Mouse (Mus musculus) 3T3-L1 (cell line): ENCODE results near the gene Nkain4.

Source experiments
- DNase-seq: peaks from one replicate; pipeline ENCODE4 v3.0.0-alpha.2; 2015; ENCODE audit warnings: low read depth, low spot score

Gene Nkain4

DNA sequence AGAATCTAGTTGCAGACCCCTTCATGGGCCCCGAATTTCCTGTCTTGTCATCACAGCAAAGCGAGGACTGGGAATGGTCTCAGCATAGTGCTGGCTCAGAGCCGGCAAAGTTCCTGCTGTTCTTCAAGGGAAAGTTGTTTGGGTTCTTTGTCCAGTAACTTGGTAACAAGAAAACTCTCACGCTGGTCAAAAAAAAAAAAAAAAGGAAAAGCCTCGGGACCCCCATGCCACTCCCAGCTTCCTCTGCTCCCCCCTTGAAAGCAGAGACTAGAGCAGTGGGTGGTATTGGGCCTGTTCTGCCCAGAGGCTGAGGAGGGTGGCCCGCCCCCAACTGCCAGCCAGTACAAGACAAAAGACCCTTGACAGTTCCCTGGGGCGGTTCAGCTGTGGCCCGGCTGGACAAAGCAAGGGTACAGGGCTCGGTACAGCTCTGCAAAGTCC lies 1.7 kb downstream of the Nkain4 start:
- no peak for DNase-seq

GRCm38 (mm10) chr2:180949947-180950346 lies 4.6 kb downstream of the Nkain4 start:
- DNase-seq = no peak

- DNase-seq = peak; percentile 73
Observed at GRCm38 (mm10) chr2:180941869-180942268, 12.6 kb downstream of the Nkain4 start.

GRCm38 (mm10) chr2:180940187-180940586 lies 14.3 kb downstream of the Nkain4 start:
- DNase-seq = no peak

DNA sequence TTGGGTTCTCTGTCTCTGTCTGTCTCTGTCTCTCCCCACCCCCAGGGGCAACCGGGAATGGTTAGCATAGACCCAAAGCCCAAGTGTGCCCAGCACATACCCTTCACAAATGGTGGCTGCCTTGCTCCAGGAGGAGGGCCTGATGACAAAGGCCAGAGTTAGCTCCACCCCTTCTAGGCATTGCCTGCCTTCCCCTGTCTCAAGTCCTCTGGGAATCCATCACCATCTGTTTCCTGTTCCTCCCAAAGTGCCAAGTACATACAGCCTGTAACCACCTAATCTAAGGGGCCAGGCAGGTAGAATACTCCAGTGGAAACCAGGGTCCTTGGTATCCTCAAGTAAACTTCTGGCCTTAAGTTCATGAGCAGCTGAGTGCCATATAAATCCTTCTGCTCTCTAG lies 22.1 kb downstream of the Nkain4 start:
- peak; percentile 51 for DNase-seq

DNA sequence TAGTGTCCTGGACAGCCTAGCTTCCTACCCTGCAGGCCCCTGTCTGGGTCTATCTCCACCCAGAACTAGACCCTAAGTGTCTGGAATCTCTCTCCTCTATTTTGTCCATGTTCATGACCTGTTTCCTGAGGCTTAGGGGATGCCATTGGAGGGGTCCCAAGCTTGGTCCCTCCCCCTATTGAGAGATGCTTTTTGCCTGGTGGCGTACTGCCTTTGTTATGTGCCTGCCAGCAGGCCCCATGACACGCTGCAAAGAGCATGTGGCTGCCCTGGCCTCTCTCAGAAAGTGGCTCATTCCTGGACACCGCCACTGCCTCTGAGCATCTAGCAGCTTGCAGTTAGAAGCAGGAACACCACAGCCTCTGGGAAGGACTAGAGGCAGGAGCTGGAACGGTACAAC lies 25.8 kb downstream of the Nkain4 start, which contains the start of gene Birc7:
Gene Birc7, plus strand, starts transcription at position 301 of the 400 bp plus-strand sequence.
- no peak for DNase-seq

DNA sequence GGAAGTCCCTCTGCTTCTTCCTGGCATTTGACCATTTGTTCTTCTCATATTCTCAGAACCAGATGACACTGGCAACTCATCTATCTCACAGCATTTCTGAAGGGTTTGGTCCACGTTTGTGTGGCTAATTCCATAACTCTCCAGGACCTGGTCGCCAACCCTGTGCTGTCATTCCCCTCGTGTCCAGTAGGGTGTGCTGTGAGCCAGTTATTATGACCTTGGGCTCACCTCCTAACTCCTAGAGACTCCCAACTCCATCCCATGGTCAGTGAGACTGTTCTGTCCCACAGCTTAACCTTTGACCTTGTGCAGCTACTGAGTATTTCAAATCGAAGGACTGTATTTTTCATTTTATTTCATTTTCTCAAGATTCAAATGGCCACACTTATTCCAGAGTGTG lies 29.3 kb downstream of the Nkain4 start:
- peak; percentile 93 for DNase-seq

- no peak for DNase-seq
Observed at GRCm38 (mm10) chr2:180922739-180923138, 31.8 kb downstream of the Nkain4 start.

DNA sequence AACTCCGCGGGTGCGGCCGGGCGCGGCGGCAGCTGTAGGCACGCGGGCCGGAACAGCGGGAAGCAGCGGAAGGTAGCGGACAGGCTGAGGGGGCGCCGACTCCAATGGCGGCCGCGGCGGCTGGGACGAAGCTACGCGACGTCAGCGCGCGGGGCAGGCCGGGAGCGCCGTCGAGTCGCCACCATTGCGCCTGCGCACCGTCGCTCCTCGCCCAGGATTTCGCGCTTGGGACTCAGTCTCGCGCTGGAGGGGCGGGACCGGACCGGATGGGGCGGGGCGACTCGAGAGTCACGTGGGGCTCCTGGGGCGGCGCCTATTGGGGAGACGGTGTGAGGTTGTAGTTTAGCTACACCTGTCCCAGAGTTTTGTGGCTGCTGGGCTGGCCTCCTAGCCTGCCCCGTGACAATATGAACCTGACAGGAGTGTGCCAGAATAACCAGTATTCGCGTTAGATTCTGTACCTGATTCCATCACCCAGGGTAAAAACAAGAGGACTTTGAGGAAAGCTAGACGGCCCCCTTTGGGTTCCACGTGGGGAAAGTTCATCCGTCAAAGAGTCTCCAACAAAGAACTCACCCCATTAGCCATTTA lies 33.6 kb downstream of the Nkain4 start, which contains the start of gene Ythdf1:
Gene Ythdf1, minus strand, starts transcription at position 140 of the 591 bp plus-strand sequence.
- DNase-seq = peak; percentile 95

GRCm38 (mm10) chr2:180919913-180920809 lies 34.3 kb downstream of the Nkain4 start:
- DNase-seq = peak; percentile 24

DNA sequence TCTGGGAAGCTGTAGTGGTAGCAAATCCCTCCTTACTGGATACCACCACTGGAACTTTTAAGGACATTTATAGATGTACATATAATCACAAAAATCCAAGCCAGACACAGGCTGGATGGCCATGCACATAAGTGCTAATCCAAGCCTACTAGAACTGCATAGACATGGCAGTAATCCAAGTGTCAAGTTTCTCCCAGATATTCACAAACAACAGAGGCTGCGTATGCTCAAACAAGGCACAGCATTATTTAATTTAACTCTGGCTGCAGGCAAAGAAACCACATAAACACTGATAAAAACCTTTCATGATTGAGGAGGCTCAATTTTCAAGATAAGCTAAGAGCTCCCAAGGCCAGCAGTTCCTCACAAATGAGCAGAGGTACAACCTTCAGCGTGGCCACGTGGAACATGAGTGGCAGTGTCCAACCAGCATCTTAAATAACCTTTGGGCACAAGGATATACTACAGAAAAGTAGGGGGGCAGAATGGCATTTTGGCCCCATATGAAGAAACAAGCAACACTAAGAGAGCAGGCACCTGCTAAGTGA lies 38.5 kb downstream of the Nkain4 start:
- DNase-seq = no peak

DNA sequence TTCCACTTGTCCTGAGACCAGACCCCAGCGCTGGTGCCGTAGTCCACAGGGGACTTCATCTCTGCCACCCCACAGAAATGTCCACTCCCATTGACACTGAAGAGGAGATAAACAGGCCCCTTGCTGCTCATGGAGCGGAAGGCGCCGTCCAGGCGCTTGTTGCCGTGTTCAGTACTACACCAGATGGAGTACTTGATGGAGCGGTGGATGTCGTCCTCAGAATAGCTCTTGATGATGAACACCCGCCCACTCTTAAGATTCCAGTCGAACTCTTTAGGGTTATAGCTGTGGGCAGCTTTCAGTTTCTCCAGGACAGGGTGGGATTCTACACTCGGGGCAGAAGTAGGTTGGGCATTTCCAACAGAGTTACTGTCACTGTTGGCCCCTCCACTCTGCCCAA lies 43.6 kb downstream of the Nkain4 start:
- no peak for DNase-seq

- DNase-seq = no peak
Observed at GRCm38 (mm10) chr2:180905556-180906221, 48.8 kb downstream of the Nkain4 start.

DNA sequence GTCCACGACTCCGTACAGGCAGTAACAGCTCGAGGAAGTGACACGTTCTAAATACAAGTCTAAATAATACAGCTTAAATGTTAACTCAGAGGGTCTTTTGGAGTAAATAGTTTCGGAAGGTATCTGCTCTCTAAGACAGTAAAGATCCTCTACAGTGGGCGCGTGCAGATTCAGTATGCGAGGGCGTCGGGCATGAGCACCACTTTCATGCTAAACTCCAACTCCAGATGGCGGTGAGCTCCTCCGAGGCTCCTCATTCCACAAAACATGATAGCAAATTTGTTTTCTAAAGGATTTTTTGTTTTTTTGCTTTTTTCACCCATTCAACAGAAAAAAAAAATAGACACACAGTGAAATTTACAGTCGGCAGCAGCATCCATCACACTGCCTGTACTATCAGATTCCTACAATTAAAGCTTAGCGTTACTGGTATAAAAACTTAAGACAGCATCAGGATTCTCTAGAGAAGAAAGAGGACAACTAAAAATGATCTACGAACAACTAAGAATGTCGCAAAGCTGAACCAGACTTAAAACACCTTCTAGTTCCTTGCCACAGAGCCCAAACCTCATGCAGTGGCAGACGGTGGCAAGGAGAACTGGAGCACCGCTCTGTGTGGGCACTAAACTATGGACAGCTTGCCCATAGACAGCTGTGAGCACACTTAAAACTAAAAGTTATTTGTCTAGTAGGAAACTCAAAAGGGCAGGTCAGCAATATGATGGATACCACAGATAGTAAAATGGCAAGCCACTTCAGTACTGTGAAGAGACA lies 49.9 kb downstream of the Nkain4 start:
- no peak for DNase-seq

- DNase-seq = peak; percentile 73
Observed at GRCm38 (mm10) chr2:180902086-180902485, 52.4 kb downstream of the Nkain4 start.

DNA sequence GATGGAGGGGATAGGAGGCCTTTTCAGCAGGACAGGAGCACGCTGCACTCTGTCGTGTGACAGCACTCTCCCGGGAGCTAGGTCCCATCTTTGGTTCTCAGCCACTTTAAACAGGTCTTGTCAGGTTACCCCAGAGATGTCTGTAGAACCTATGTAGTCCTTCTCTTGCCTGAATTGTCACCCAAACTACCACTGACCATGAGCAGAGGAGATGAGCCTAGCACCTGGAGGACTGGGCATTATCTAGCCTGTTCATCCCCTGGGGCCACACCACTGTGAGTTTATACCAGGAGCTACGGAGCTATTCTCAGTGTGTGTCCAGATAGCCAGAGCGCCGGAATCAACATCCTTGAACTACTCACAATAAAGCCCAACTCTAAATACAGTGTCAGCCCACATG lies 56.6 kb downstream of the Nkain4 start:
- no peak for DNase-seq

DNA sequence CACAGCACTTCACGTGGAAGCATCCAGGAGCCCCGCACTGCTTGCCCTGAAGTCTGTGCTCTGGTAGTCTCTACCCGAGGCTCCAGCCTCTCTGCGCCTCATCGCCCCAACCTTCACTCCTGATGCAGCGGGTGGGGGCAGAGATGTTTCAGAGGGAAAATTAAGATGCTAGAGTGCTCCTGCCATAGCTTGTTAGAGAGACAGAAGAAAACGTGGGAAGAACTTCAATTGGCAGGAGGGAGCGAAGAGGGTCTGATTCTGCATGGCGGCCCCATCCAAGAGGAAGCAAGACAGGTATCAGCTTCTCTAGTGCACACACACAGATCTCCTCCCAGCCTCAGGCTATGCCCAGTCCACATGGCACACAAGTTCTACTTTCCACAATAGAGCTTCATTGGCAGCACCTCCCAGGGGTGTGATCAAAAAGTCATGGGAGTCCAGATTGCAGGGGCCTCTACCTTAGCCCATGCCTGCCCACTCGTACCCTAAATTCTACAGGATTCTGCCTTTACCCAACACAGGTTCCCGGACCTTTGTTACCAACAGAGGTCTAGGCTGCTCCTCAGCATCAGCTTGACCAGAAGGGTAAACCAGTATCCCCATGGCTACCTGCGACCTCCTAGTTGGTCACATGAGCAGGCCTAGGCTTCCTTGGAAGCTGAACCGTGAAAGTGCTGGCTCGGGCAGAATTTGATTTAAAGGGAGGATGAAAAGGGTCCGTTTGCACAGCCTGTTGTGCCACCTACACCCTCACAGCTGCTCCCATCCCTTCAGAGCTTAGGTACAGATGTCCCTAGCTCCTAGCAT lies 57.5 kb downstream of the Nkain4 start:
- no peak for DNase-seq

DNA sequence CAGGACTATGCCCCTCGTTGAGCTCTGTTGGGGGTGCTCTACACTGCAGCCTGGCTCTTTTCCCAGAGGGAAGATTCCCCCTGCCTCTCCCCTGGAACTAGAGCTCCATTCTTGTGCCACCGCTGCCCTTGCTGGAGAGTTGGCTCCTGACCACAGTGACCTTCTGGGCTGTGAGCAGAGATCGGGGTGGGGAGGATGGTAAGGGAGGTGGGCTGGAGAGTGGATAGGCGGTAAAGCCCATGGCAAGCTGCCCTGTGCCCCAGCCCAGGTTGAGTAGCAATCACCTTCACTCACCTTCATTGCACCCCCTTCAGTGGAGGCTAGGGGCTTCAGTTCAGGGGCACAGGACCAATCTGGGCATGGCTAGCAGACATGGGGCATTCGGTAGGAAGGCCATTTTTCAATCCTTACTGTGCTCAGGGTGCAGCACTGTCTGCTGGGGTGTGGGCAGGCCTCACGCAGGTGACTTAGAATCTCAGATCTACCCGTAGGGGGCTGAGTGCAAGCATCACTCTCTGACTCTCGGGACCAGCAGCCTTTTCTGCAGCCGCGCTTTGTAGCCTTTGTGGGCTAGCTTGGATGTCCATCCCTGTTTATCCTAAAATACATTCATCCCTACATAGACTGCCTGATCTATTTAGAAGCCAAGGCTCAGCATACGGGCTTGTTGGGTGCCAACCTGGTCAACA lies 58.5 kb downstream of the Nkain4 start:
- DNase-seq = no peak

GRCm38 (mm10) chr2:180895321-180895720 lies 59.2 kb downstream of the Nkain4 start:
- DNase-seq = no peak

- DNase-seq = peak; percentile 51
Observed at GRCm38 (mm10) chr2:180894734-180895133, 59.8 kb downstream of the Nkain4 start.
